In genomic region chr14:76887201-76887600, GRCm38 (mm10) we compare ENCODE assay signal across 23 mouse cellular contexts.
A peak's percentile ranks its signal among the peaks of the same experiment; 100 is the strongest.
DNase-seq lines count a peak whose midpoint lies in the region; ATAC-seq and TF ChIP-seq lines count a peak whose summit lies in the region.
"Had no signal": no experiment of that assay in that cellular context is flagged by ENCODE, and none has a peak within 500 bp of the region (broad histone marks: within the 10 kb centered on the region; RNA-seq: fewer than 3 reads in every experiment).

No protein-coding gene starts in this region.

- H3K27ac ChIP-seq in embryonic facial prominence, embryonic 13.5 days = peak overlapping the region; percentile 28; the same call in 1 of the 2 replicates
- no peak overlapping the region for H3K27ac ChIP-seq in embryonic facial prominence, embryonic 10.5 days (replicated peaks)
- no peak overlapping the region for H3K27ac ChIP-seq in hindbrain, postnatal 0 days
- no peak overlapping the region for H3K27ac ChIP-seq in hindbrain, embryonic 11.5 days (ENCODE audit: low read depth, low read length)
- no peak overlapping the region for H3K27ac ChIP-seq in midbrain, postnatal 0 days (ENCODE audit: low read depth, low read length)
- no peak overlapping the region for H3K27ac ChIP-seq in midbrain, embryonic 10.5 days (replicated peaks)
- H3K27ac ChIP-seq: embryonic facial prominence, embryonic 12.5 days; forebrain, embryonic 13.5 days; gastrocnemius, adult 2 months; heart, embryonic 13.5 days; hindbrain, embryonic 13.5 days had no signal

- no peak overlapping the region for H3K9ac ChIP-seq in embryonic facial prominence, embryonic 13.5 days
- H3K9ac ChIP-seq in hindbrain, postnatal 0 days (replicated peaks; ENCODE audit: low read length) = no peak overlapping the region
- no peak overlapping the region for H3K9ac ChIP-seq in hindbrain, embryonic 11.5 days (ENCODE audit: low read depth, low read length)
- no peak overlapping the region for H3K9ac ChIP-seq in midbrain, postnatal 0 days (replicated peaks; ENCODE audit: low read length, poor library complexity, severe bottlenecking)
- H3K9ac ChIP-seq: embryonic facial prominence, embryonic 12.5 days; forebrain, embryonic 13.5 days; heart, embryonic 13.5 days; hindbrain, embryonic 13.5 days had no signal

- H3K36me3 ChIP-seq in embryonic facial prominence, embryonic 13.5 days = no peaks in the 10 kb centered on the region
- no peaks in the 10 kb centered on the region for H3K36me3 ChIP-seq in embryonic facial prominence, embryonic 10.5 days (replicated peaks)
- no peaks in the 10 kb centered on the region for H3K36me3 ChIP-seq in hindbrain, postnatal 0 days (ENCODE audit: insufficient read depth, low read length)
- no peaks in the 10 kb centered on the region for H3K36me3 ChIP-seq in hindbrain, embryonic 11.5 days (ENCODE audit: control insufficient read depth, insufficient read depth, low read length)
- no peaks in the 10 kb centered on the region for H3K36me3 ChIP-seq in midbrain, postnatal 0 days (ENCODE audit: insufficient read depth, low read length)
- no peaks in the 10 kb centered on the region for H3K36me3 ChIP-seq in midbrain, embryonic 10.5 days
- H3K36me3 ChIP-seq: embryonic facial prominence, embryonic 12.5 days; heart, embryonic 13.5 days; hindbrain, embryonic 13.5 days had no signal

- WGBS in embryonic facial prominence, embryonic 13.5 days = 29% methylated on average over 3 of the region's 3 CpGs
- 88% methylated on average over 3 of the region's 3 CpGs for whole genome bisulfite sequencing in embryonic facial prominence, embryonic 10.5 days
- WGBS in hindbrain, postnatal 0 days = 43% methylated on average over 3 of the region's 3 CpGs
- 84% methylated on average over 3 of the region's 3 CpGs for WGBS in hindbrain, embryonic 11.5 days
- WGBS in midbrain, postnatal 0 days = 46% methylated on average over 3 of the region's 3 CpGs
- WGBS in midbrain, embryonic 10.5 days = 86% methylated on average over 3 of the region's 3 CpGs

- no peak for TF ChIP-seq CTCF in hindbrain, postnatal 0 days (IDR thresholded peaks at IDR 0.05; ENCODE audit: low read depth)
- TF ChIP-seq CTCF in midbrain, postnatal 0 days (IDR thresholded peaks at IDR 0.05) = no peak
- TF ChIP-seq CTCF in brain, embryonic 14.5 days (IDR thresholded peaks at IDR 0.05; ENCODE audit: borderline replicate concordance, extremely low read depth, insufficient read depth, insufficient read length) = no peak

- no peak for DNase-seq in embryonic facial prominence, embryonic 10.5 days (ENCODE audit: low spot score)
- DNase-seq in hindbrain, postnatal 0 days (ENCODE audit: low spot score) = peak; percentile 60
- DNase-seq in hindbrain, embryonic 11.5 days (ENCODE audit: low spot score) = no peak
- peak; percentile 33 for DNase-seq in midbrain, postnatal 0 days (ENCODE audit: low spot score)
- no peak for DNase-seq in midbrain, embryonic 10.5 days (ENCODE audit: low spot score)
- DNase-seq in brain, embryonic 14.5 days (ENCODE audit: low read depth) = peak; percentile 71
- DNase-seq: adrenal gland, postnatal 14 days; B cell, adult 2 months; cerebellum, adult 2 months; embryo, embryonic 11 days; gastrocnemius, adult 2 months; gastrocnemius, postnatal 25 days; heart, adult 11 months; heart, postnatal 36 days had no signal

- no peaks in the 10 kb centered on the region for H3K9me3 ChIP-seq in embryonic facial prominence, embryonic 13.5 days
- H3K9me3 ChIP-seq in embryonic facial prominence, embryonic 10.5 days = no peaks in the 10 kb centered on the region
- H3K9me3 ChIP-seq in hindbrain, postnatal 0 days (ENCODE audit: low read length) = no peaks in the 10 kb centered on the region
- no peaks in the 10 kb centered on the region for H3K9me3 ChIP-seq in hindbrain, embryonic 11.5 days (ENCODE audit: control insufficient read depth, low read length)
- no peaks in the 10 kb centered on the region for H3K9me3 ChIP-seq in midbrain, postnatal 0 days (ENCODE audit: low read length)
- H3K9me3 ChIP-seq in midbrain, embryonic 10.5 days (replicated peaks) = no peaks in the 10 kb centered on the region
- H3K9me3 ChIP-seq: embryonic facial prominence, embryonic 12.5 days; forebrain, embryonic 13.5 days; heart, embryonic 13.5 days; hindbrain, embryonic 13.5 days had no signal

- ATAC-seq in embryonic facial prominence, embryonic 13.5 days (ENCODE audit: insufficient number of reproducible peaks, insufficient read depth, low FRiP score, low TSS enrichment, low read depth) = no peak
- no peak for ATAC-seq in hindbrain, postnatal 0 days
- no peak for ATAC-seq in hindbrain, embryonic 11.5 days (ENCODE audit: low FRiP score)
- ATAC-seq in midbrain, postnatal 0 days (ENCODE audit: low FRiP score) = no peak
- no peak for ATAC-seq in CD4-positive, CD25-positive, alpha-beta regulatory T cell, adult 4 months
- ATAC-seq: activated CD4-positive, CD25-positive, alpha-beta regulatory T cell, adult 4 months; forebrain, embryonic 13.5 days; intestine, embryonic 16.5 days; Patski had no signal

- H3K27me3 ChIP-seq in embryonic facial prominence, embryonic 13.5 days = no peaks in the 10 kb centered on the region
- H3K27me3 ChIP-seq in embryonic facial prominence, embryonic 10.5 days (replicated peaks; ENCODE audit: low read depth, poor library complexity, severe bottlenecking) = no peaks in the 10 kb centered on the region
- H3K27me3 ChIP-seq in hindbrain, postnatal 0 days (ENCODE audit: insufficient read depth, low read length) = no peaks in the 10 kb centered on the region
- H3K27me3 ChIP-seq in hindbrain, embryonic 11.5 days (ENCODE audit: control insufficient read depth, insufficient read depth, low read length) = no peaks in the 10 kb centered on the region
- H3K27me3 ChIP-seq in midbrain, postnatal 0 days (ENCODE audit: insufficient read depth, low read length) = no peaks in the 10 kb centered on the region
- H3K27me3 ChIP-seq in midbrain, embryonic 10.5 days (ENCODE audit: low read depth, poor library complexity, severe bottlenecking) = peaks cover 41% of the 10 kb centered on the region
- H3K27me3 ChIP-seq: embryonic facial prominence, embryonic 12.5 days; forebrain, embryonic 13.5 days; heart, embryonic 13.5 days; hindbrain, embryonic 13.5 days; Patski had no signal

- peaks cover 23% of the 10 kb centered on the region for H3K4me1 ChIP-seq in embryonic facial prominence, embryonic 13.5 days
- peaks cover 24% of the 10 kb centered on the region for H3K4me1 ChIP-seq in embryonic facial prominence, embryonic 10.5 days
- H3K4me1 ChIP-seq in hindbrain, postnatal 0 days (ENCODE audit: insufficient read depth, low read length) = peaks cover 12% of the 10 kb centered on the region; the same call in 1 of the 2 replicates
- peaks cover 3% of the 10 kb centered on the region for H3K4me1 ChIP-seq in hindbrain, embryonic 11.5 days (replicated peaks; ENCODE audit: control insufficient read depth, insufficient read depth, low read length)
- H3K4me1 ChIP-seq in midbrain, postnatal 0 days (ENCODE audit: insufficient read depth, low read length) = peaks cover 8% of the 10 kb centered on the region; the same call in 1 of the 2 replicates
- peaks cover 24% of the 10 kb centered on the region for H3K4me1 ChIP-seq in midbrain, embryonic 10.5 days

- H3K4me2 ChIP-seq in embryonic facial prominence, embryonic 13.5 days = no peak overlapping the region
- no peak overlapping the region for H3K4me2 ChIP-seq in hindbrain, postnatal 0 days (ENCODE audit: low read depth, low read length)
- no peak overlapping the region for H3K4me2 ChIP-seq in hindbrain, embryonic 11.5 days (replicated peaks; ENCODE audit: low read depth, low read length)
- no peak overlapping the region for H3K4me2 ChIP-seq in midbrain, postnatal 0 days (ENCODE audit: low read depth, low read length, poor library complexity, severe bottlenecking)
- H3K4me2 ChIP-seq: embryonic facial prominence, embryonic 12.5 days; forebrain, embryonic 13.5 days; heart, embryonic 13.5 days; hindbrain, embryonic 13.5 days had no signal

- TF ChIP-seq POLR2A in brain, embryonic 14.5 days (IDR thresholded peaks at IDR 0.05; ENCODE audit: borderline replicate concordance, extremely low read depth, insufficient read depth, insufficient read length, poor library complexity, severe bottlenecking) = no peak

- no peak overlapping the region for H3K4me3 ChIP-seq in embryonic facial prominence, embryonic 13.5 days
- H3K4me3 ChIP-seq in embryonic facial prominence, embryonic 10.5 days = no peak overlapping the region
- no peak overlapping the region for H3K4me3 ChIP-seq in hindbrain, postnatal 0 days (ENCODE audit: low read length)
- no peak overlapping the region for H3K4me3 ChIP-seq in hindbrain, embryonic 11.5 days (ENCODE audit: low read depth, low read length)
- no peak overlapping the region for H3K4me3 ChIP-seq in midbrain, postnatal 0 days (ENCODE audit: low read depth, low read length)
- H3K4me3 ChIP-seq in midbrain, embryonic 10.5 days = no peak overlapping the region
- H3K4me3 ChIP-seq: embryonic facial prominence, embryonic 12.5 days; forebrain, embryonic 13.5 days; gastrocnemius, adult 2 months; heart, embryonic 13.5 days; hindbrain, embryonic 13.5 days had no signal

Comparison
In these comparisons a context has a peak if more than half of its experiments do, and no peak if none do; other contexts are left out.
1. DNase-seq: peak in hindbrain, postnatal 0 days (single experiment), midbrain, postnatal 0 days (single experiment) and brain, embryonic 14.5 days (single experiment); none in embryonic facial prominence, embryonic 10.5 days (single experiment), hindbrain, embryonic 11.5 days (single experiment) and midbrain, embryonic 10.5 days (single experiment).